Mouse (Mus musculus): ENCODE measurements at regions not wholly inside any gene's neighbourhood (a gene's known extent, or its start where the extent isn't known, plus 50 kb on each side); places are given as distances from the start of the nearest gene placed in this dataset.

DNA sequence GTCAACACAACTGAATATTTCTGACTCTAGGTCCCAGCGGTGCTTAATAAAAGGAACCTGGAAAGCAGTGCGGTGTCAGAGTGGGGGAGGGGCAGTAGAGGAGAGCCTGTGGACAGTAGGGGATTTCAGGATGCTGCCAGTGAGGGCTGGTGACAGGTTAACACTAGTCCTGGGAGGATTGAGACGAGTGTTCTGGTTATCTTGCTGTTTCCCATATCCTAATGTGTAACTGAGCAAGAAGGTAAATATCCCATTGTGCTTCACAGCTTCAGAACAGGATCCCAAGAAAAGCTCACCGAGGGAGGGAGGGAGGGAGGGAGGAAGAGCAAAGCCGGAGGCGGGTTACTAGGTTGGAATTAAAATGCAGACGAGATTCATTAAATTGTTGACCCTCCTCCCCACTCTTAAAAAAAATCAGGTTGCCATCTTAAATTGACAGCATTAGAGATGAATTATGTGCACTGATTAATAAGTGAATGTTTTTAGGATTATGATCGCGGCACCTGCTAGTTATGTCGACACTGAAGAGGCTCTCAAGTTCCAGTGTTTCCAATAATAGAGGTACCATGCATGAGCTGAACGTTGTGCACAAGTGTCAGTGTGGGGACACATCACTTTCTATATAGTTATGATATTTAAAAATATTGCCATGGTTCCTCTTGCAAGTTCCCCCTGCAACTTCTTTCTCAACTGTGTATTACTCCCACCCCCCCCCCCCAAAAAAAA lies 1053.3 kb downstream of the 5730522E02Rik start:
- no peak for DNase-seq (ENCODE audit: low spot score in 2 of 2)

GRCm38 (mm10) chr11:25157861-25158245 lies 1052.7 kb downstream of the 5730522E02Rik start:
- DNase-seq (ENCODE audit: low spot score in 2 of 2) = no peak

GRCm38 (mm10) chr11:25158884-25159283 lies 1051.7 kb downstream of the 5730522E02Rik start:
- DNase-seq (ENCODE audit: low spot score in 2 of 2) = no peak

GRCm38 (mm10) chr11:25167939-25168338 lies 1042.6 kb downstream of the 5730522E02Rik start:
- no peak for DNase-seq (ENCODE audit: low spot score in 2 of 2)

GRCm38 (mm10) chr11:25171048-25171447 lies 1039.5 kb downstream of the 5730522E02Rik start:
- DNase-seq (ENCODE audit: low spot score in 2 of 2) = no peak

Measured in layer of hippocampus, adult 8-10 months (tissue).